In the genomic region with DNA sequence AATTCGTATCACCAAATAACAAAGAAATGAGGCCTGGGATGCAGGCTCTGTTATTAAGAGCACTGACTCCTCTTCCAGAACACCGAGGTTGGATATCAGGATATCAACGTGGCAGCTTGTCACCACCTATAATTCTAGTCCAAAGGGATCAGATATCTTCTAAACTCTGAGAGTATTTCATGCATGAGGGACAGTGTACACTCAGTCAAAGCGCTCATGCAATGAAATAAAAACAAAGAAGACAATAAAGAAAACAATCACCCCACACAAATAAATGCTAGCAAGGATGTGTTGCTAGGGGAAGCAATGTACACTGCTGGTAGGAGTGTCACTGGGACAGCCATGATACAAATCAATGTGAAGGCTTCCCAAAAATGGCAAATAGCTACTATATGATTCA, we compare ENCODE assay signal across 15 mouse cellular contexts.
"Had no signal": no experiment of that assay in that cellular context is flagged by ENCODE, and none has a peak within 500 bp of the region (broad histone marks: within the 10 kb centered on the region; RNA-seq: fewer than 3 reads in every experiment).

No protein-coding gene starts in this region.

- H3K9me3 ChIP-seq: neural tube, embryonic 15.5 days; stomach, embryonic 15.5 days had no signal

- H3K27me3 ChIP-seq: neural tube, embryonic 15.5 days; stomach, embryonic 15.5 days had no signal

- H3K4me1 ChIP-seq: neural tube, embryonic 15.5 days; stomach, embryonic 15.5 days had no signal

- H3K4me3 ChIP-seq: neural tube, embryonic 15.5 days; stomach, embryonic 15.5 days had no signal

- H3K36me3 ChIP-seq: neural tube, embryonic 15.5 days; stomach, embryonic 15.5 days had no signal

- DNase-seq: retina, postnatal 1 day; right cerebral cortex, adult 18-20 months; right cerebral cortex, postnatal 14 days; right cerebral cortex, postnatal 25 days; right cerebral cortex, postnatal 4 days; spleen, adult 18-20 months; thymus, adult 18-20 months; thymus, adult 2 months; thymus, postnatal 14 days; thymus, postnatal 25 days; thymus, postnatal 36 days; thymus, postnatal 4 days had no signal

- H3K4me2 ChIP-seq: neural tube, embryonic 15.5 days; stomach, embryonic 15.5 days had no signal

- H3K9ac ChIP-seq: neural tube, embryonic 15.5 days; stomach, embryonic 15.5 days had no signal

- H3K27ac ChIP-seq: neural tube, embryonic 15.5 days; stomach, embryonic 15.5 days; stomach, postnatal 0 days had no signal
